Mouse (Mus musculus) CH12.LX (cell line): ENCODE measurements around the gene Sirt4. TPM values are rescaled to one million over a fixed set of nuclear protein-coding genes. Genes with fewer than 3 reads are reported as not detected.

Experiments used
- DNase-seq: peaks from one replicate; pipeline ENCODE4 v3.0.0-alpha.2; 2013; ENCODE audit errors: extremely low read depth
- H3K27ac ChIP-seq: 2 replicates; pipeline ENCODE4 v1.5.1; 2012; ENCODE audit warnings: low read depth, mild to moderate bottlenecking, control low read depth, moderate library complexity; ENCODE audit not compliant: insufficient read depth
- H3K27me3 ChIP-seq: replicated peaks from 2 replicates; pipeline ENCODE3; 2012; ENCODE audit warnings: inconsistent platforms
- H3K36me3 ChIP-seq, 2 experiments: replicated peaks in 1 of 2; 2 replicates each; pipeline versions ENCODE3 to v1.6.1; 2012; ENCODE audit warnings: inconsistent platforms in 1 of 2, low read length in 1 of 2, mild to moderate bottlenecking in 1 of 2, mixed read lengths in 1 of 2, moderate library complexity in 1 of 2; ENCODE audit not compliant: control insufficient read depth in 1 of 2, insufficient read depth in 1 of 2
- H3K4me1 ChIP-seq, 2 experiments: 2 replicates each; pipeline ENCODE4 v1.6.1; 2012; ENCODE audit warnings: inconsistent platforms in 1 of 2, moderate library complexity in 1 of 2; ENCODE audit not compliant: insufficient read depth in 2 of 2, control insufficient read depth in 1 of 2
- H3K4me2 ChIP-seq: 2 replicates; pipeline ENCODE4 v1.6.1; 2012; ENCODE audit warnings: low read depth, mild to moderate bottlenecking, control low read depth; ENCODE audit not compliant: poor library complexity, insufficient read depth, severe bottlenecking
- H3K4me3 ChIP-seq, 3 experiments: fragments of 150-350 bp in 1 of 3; sonication (generic) in 1 of 3; replicated peaks in 1 of 3; 2 replicates each; pipeline versions ENCODE3 to v1.5.1; 2011 to 2012; ENCODE audit warnings: low read depth in 2 of 3, low read length in 2 of 3, mild to moderate bottlenecking in 2 of 3, moderate library complexity in 2 of 3, control low read depth in 1 of 3, improper control_type of control experiment in 1 of 3, inconsistent platforms in 1 of 3, mixed read lengths in 1 of 3; ENCODE audit not compliant: poor library complexity in 1 of 3
- H3K79me2 ChIP-seq: replicated peaks from 2 replicates; pipeline ENCODE4 v1.6.1; 2012; ENCODE audit warnings: mild to moderate bottlenecking, moderate library complexity; ENCODE audit not compliant: control insufficient read depth, poor library complexity, insufficient read depth, severe bottlenecking; ENCODE audit errors: extremely low read depth
- H3K9ac ChIP-seq: 2 replicates; pipeline ENCODE4 v1.6.1; 2012; ENCODE audit warnings: low read depth, mild to moderate bottlenecking, control low read depth, moderate library complexity; ENCODE audit not compliant: insufficient read depth
- H3K9me3 ChIP-seq: replicated peaks from 2 replicates; pipeline ENCODE3; 2012; ENCODE audit warnings: low read length, inconsistent platforms, mixed read lengths
- CHD1 ChIP-seq: IDR thresholded peaks from 2 replicates; pipeline ENCODE4 v1.6.1; 2012; ENCODE audit warnings: low read depth, low read length, improper control_type of control experiment, inconsistent platforms
- E2F4 ChIP-seq: IDR thresholded peaks from 2 replicates; pipeline ENCODE4 v1.6.1; 2011; ENCODE audit warnings: low read depth, low read length, improper control_type of control experiment; ENCODE audit not compliant: insufficient replicate concordance
- EP300 ChIP-seq: IDR thresholded peaks from 2 replicates; pipeline ENCODE4 v1.6.1; 2011; ENCODE audit warnings: low read length, improper control_type of control experiment
- GABPA ChIP-seq: IDR thresholded peaks from 2 replicates; pipeline ENCODE4 v1.6.1; 2012; ENCODE audit warnings: low read depth, low read length, improper control_type of control experiment, inconsistent platforms; ENCODE audit not compliant: insufficient replicate concordance
- IRF4 ChIP-seq: IDR thresholded peaks from 2 replicates; pipeline ENCODE4 v1.6.1; 2014; ENCODE audit warnings: low read depth, mild to moderate bottlenecking, inconsistent platforms, low read length, improper control_type of control experiment
- JUN ChIP-seq: IDR thresholded peaks from 2 replicates; pipeline ENCODE4 v1.6.1; 2011; ENCODE audit warnings: low read depth, mild to moderate bottlenecking, low read length, improper control_type of control experiment, moderate library complexity; ENCODE audit not compliant: insufficient read depth
- KAT2A ChIP-seq: IDR thresholded peaks from 2 replicates; pipeline ENCODE4 v1.6.1; 2012; ENCODE audit warnings: low read length, improper control_type of control experiment, inconsistent platforms; ENCODE audit not compliant: insufficient replicate concordance
- MAFK ChIP-seq: IDR thresholded peaks from 2 replicates; pipeline ENCODE4 v1.6.1; 2011; ENCODE audit warnings: low read length, improper control_type of control experiment; ENCODE audit not compliant: insufficient replicate concordance
- MAZ ChIP-seq: IDR thresholded peaks from 2 replicates; pipeline ENCODE4 v1.6.1; 2012; ENCODE audit warnings: low read depth, mild to moderate bottlenecking, inconsistent platforms, low read length, improper control_type of control experiment, moderate library complexity
- NELFE ChIP-seq: IDR thresholded peaks from 2 replicates; pipeline ENCODE4 v1.6.1; 2011; ENCODE audit warnings: low read depth, low read length, improper control_type of control experiment
- POLR2A ChIP-seq: IDR thresholded peaks from 2 replicates; pipeline ENCODE4 v1.6.1; 2011; ENCODE audit warnings: low read depth, mild to moderate bottlenecking, improper control_type of control experiment, low read length
- RCOR1 ChIP-seq: conservative IDR thresholded peaks from 2 replicates; pipeline ENCODE4 v1.6.1; 2012; ENCODE audit warnings: low read depth, mild to moderate bottlenecking, inconsistent platforms, low read length, improper control_type of control experiment
- TBP ChIP-seq: conservative IDR thresholded peaks from 2 replicates; pipeline ENCODE4 v1.6.1; 2011; ENCODE audit warnings: low read depth, low read length, improper control_type of control experiment
- UBTF ChIP-seq: IDR thresholded peaks from 2 replicates; pipeline ENCODE4 v1.6.1; 2012; ENCODE audit warnings: low read depth, mild to moderate bottlenecking, inconsistent platforms, low read length, improper control_type of control experiment, moderate library complexity
- USF2 ChIP-seq: conservative IDR thresholded peaks from 2 replicates; pipeline ENCODE4 v1.6.1; 2011; ENCODE audit warnings: low read depth, low read length, improper control_type of control experiment
- ZC3H11A ChIP-seq: IDR thresholded peaks from 2 replicates; pipeline ENCODE4 v1.6.1; 2012; ENCODE audit warnings: low read depth, mild to moderate bottlenecking, inconsistent platforms, low read length, improper control_type of control experiment
- ZKSCAN1 ChIP-seq: IDR thresholded peaks from 2 replicates; pipeline ENCODE4 v1.6.1; 2012; ENCODE audit warnings: low read depth, inconsistent platforms, low read length, improper control_type of control experiment, borderline replicate concordance
- ZNF384 ChIP-seq: IDR thresholded peaks from 2 replicates; pipeline ENCODE4 v1.6.1; 2012; ENCODE audit warnings: low read depth, low read length, improper control_type of control experiment, inconsistent platforms
- dilution Hi-C: fragments of 300-500 bp; cut with MboI; formaldehyde crosslinking; loops from 2 replicates; pipeline ENCODE4 v1.14.3; 2020; ENCODE audit warnings: low sequenced_read_pairs; ENCODE audit not compliant: extremely low pct_unique_long_range_greater_than_20kb, extremely low pct_ligation_motif_present
- in situ Hi-C: fragments of 300-500 bp; cut with MboI; formaldehyde crosslinking; loops from 3 replicates; pipeline ENCODE4 v1.14.3; 2019; ENCODE audit warnings: low sequenced_read_pairs, low pct_ligation_motif_present, low pct_unique_long_range_greater_than_20kb, mixed read lengths
- polyA plus RNA-seq: library from polyadenylated mRNA; unstranded; fragments of >175 nt; gene quantifications from 2 replicates; pipeline ENCODE4 v1.2.1, GENCODE M21; 2012; ENCODE audit warnings: low read depth; ENCODE audit not compliant: insufficient read length
- total RNA-seq, 2 experiments: library from RNA; depleted of rRNA; stranded (reverse); fragments of 300-350 nt in 1 of 2; fragments of >200 nt in 1 of 2; gene quantifications; 2 replicates each; pipeline ENCODE4 v1.2.3; 2012 to 2014

The Sirt4 gene
- total and polyA plus RNA-seq, 3 experiments, result 10.0 to 18.0 (median 13.3) TPM

DNA sequence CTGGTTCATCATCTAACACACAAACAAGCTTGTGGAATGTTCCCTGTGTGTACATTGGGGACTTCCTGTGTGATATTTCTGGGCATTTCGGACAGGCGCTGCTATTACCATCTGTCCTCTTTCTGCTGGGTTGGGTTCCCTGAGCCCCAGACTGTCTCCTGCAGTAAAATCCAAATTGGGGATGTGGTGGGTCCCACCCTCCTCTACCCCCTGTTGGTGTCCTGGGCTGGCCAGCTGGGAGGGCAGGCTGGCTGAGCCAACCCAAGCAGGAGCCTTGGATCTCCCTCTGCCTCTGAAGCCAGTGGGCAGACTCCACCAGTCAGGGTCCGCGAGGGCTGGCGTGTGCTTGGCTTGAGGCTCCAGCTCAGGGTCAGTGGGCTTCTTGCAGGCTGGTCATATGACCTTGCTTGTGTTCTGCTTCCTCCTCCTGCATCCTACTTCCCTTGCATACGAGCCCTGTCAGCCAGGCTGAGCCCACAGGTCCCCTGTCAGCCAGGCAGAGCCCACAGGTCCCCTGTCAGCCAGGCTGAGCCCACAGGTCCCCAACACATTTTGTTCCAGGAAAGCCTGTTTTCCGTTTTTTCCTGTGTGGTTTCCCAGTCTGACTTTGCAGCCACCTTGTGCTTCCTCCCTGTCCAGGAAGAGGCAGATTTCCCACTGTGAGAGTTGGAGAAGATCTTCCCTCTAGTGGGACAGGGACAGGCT, 45.4 kb upstream of the Sirt4 start:
- peaks cover 41 to 75% of the 10 kb centered on the region in 2 experiments for H3K4me1 ChIP-seq
- H3K9ac ChIP-seq, result no peak overlapping the region
- no peaks in the 10 kb centered on the region for H3K9me3 ChIP-seq

GRCm38 (mm10) chr5:115529364-115529741, 44.8 kb upstream of the Sirt4 start:
- in situ Hi-C loops, result no loop called here
- Histone ChIP-seq H3K79me2 (no peaks in the 10 kb centered on the region), H3K4me2 (no peak overlapping the region), H3K4me3 (no peak overlapping the region), H3K4me1 (peaks cover 36 to 69% of the 10 kb centered on the region in 2 experiments), H3K9me3 (no peaks in the 10 kb centered on the region), H3K9ac (no peak overlapping the region), H3K27me3 (no peaks in the 10 kb centered on the region), H3K27ac (no peak overlapping the region), H3K36me3 (peaks cover 0 to 44% of the 10 kb centered on the region in 2 experiments)
- dilution Hi-C loops, result no loop called here
- TF ChIP-seq IRF4 (no peak), GABPA (no peak), MAFK (no peak), UBTF (no peak), TBP (no peak), JUN (no peak), ZKSCAN1 (no peak), CHD1 (no peak), MAZ (no peak), ZNF384 (no peak), KAT2A (no peak), EP300 (no peak)
- no peak for DNase-seq

More for the DNA sequence above, 45.4 kb upstream of the Sirt4 start:
- dilution Hi-C loops (no loop called here), in situ Hi-C loops (no loop called here)
- no peak overlapping the region for H3K27ac ChIP-seq
- H3K4me2 ChIP-seq, result 0 out of 2 replicates have a peak overlapping the region, but pooled peaks have one; percentile 2
- no peak overlapping the region for H3K4me3 ChIP-seq
- TF ChIP-seq E2F4, result no peak
- no peak for TF ChIP-seq USF2
- TF ChIP-seq ZC3H11A, result no peak
- TF ChIP-seq CHD1, result no peak
- TF ChIP-seq EP300, result no peak
- TF ChIP-seq NELFE, result no peak
- TF ChIP-seq POLR2A, result no peak
- TF ChIP-seq MAZ, result no peak
- no peak for TF ChIP-seq RCOR1
- TF ChIP-seq KAT2A, result no peak
- peaks cover 0 to 40% of the 10 kb centered on the region in 2 experiments for H3K36me3 ChIP-seq
- H3K27me3 ChIP-seq, result no peaks in the 10 kb centered on the region
- no peaks in the 10 kb centered on the region for H3K79me2 ChIP-seq
- no peak for DNase-seq
